Mouse (Mus musculus) small intestine, adult 2 months (tissue): ENCODE results near the gene Deaf1. TPM values are rescaled to one million over a fixed set of nuclear protein-coding genes. Genes with fewer than 3 reads are reported as not detected.
"Not testable (repeated sequence)": the region's sequence is repeated elsewhere in the genome, so short reads cannot be mapped to it uniquely, and the experiment has no call there.

ENCODE experiments used
- H3K27ac ChIP-seq: fragments of 200-500 bp; 2 replicates; pipeline ENCODE4 v1.5.1; 2012; ENCODE audit warnings: low read depth, low read length, control low read depth, inconsistent platforms; ENCODE audit not compliant: insufficient read depth
- H3K27me3 ChIP-seq: fragments of 200-500 bp; 2 replicates; pipeline ENCODE4 v1.6.1; 2012; ENCODE audit warnings: mild to moderate bottlenecking, moderate library complexity, low read length, inconsistent platforms; ENCODE audit not compliant: control insufficient read depth, insufficient read depth
- H3K36me3 ChIP-seq: fragments of 200-500 bp; 2 replicates; pipeline ENCODE4 v1.6.1; 2012; ENCODE audit warnings: mild to moderate bottlenecking, low read length, control low read depth, inconsistent platforms; ENCODE audit not compliant: control insufficient read depth, insufficient read depth
- H3K4me1 ChIP-seq: fragments of 200-500 bp; 2 replicates; pipeline ENCODE4 v1.6.1; 2012; ENCODE audit warnings: low read length, inconsistent platforms, mixed read lengths; ENCODE audit not compliant: control insufficient read depth, insufficient read depth, insufficient read length
- H3K4me3 ChIP-seq: fragments of 200-500 bp; 2 replicates; pipeline ENCODE4 v1.5.1; 2012; ENCODE audit warnings: low read depth, mild to moderate bottlenecking, control low read depth, inconsistent platforms, low read length, moderate library complexity
- CTCF ChIP-seq: fragments of 200-500 bp; IDR thresholded peaks from 2 replicates; pipeline ENCODE4 v1.5.1; 2012; ENCODE audit warnings: low read depth, mild to moderate bottlenecking, control low read depth, inconsistent platforms, low read length, moderate library complexity, mixed read lengths; ENCODE audit not compliant: insufficient replicate concordance, insufficient read length; ENCODE audit errors: extremely low read depth
- POLR2A ChIP-seq: fragments of 200-500 bp; IDR thresholded peaks from 2 replicates; pipeline ENCODE4 v1.6.1; 2012; ENCODE audit warnings: low read depth, mild to moderate bottlenecking, control low read depth, inconsistent platforms, low read length, moderate library complexity
- WGBS: fragments of 180-500 bp; shearing (Covaris S2); methylation state at CpG from one replicate; pipeline ENCODE4 v1.1.7; 2018; 5-methylcytosine and 5-hydroxymethylcytosine counted together
- polyA plus RNA-seq: library from polyadenylated mRNA; depleted of rRNA; stranded (reverse); fragments of >200 nt; gene quantifications from 2 replicates; pipeline ENCODE4 v1.2.3, GENCODE M21; 2012; rRNA removed

Deaf1 gene
- polyA plus RNA-seq, 1 experiment: 26.0 TPM

- peaks cover 12% of the 10 kb centered on the region for H3K4me1 ChIP-seq
- H3K27ac ChIP-seq: no peak overlapping the region
- TF ChIP-seq POLR2A (no peak), CTCF (no peak)
- WGBS: 85% methylated on average over 3 of the region's 3 CpGs
- H3K4me3 ChIP-seq: no peak overlapping the region
- H3K27me3 ChIP-seq: no peaks in the 10 kb centered on the region
- peaks cover 78% of the 10 kb centered on the region for H3K36me3 ChIP-seq
Observed at GRCm38 (mm10) chr7:141261480-141261879, 66.0 kb downstream of the Deaf1 start.

- Histone ChIP-seq H3K4me3 (no peak overlapping the region), H3K36me3 (peaks cover 77% of the 10 kb centered on the region), H3K27me3 (no peaks in the 10 kb centered on the region), H3K27ac (no peak overlapping the region), H3K4me1 (no peaks in the 10 kb centered on the region)
- no peak for TF ChIP-seq POLR2A
- TF ChIP-seq CTCF: no peak
- 89% methylated on average over 10 of the region's 10 CpGs for WGBS
Observed at GRCm38 (mm10) chr7:141256159-141256558, 71.3 kb downstream of the Deaf1 start.

GRCm38 (mm10) chr7:141250486-141250885, 77.0 kb downstream of the Deaf1 start:
- H3K27me3 ChIP-seq, H3K27ac ChIP-seq, H3K4me1 ChIP-seq, H3K4me3 ChIP-seq: not testable (repeated sequence)
- peaks cover 64% of the 10 kb centered on the region for H3K36me3 ChIP-seq
- 75% methylated on average over 4 of the region's 4 CpGs for WGBS

Other genes starting within 250 kb of the Deaf1 start
- 87.5 and 236 TPM in 2 replicates for gene Pkp3, start 249.5 kb downstream of the Deaf1 start, polyA plus RNA-seq
- gene Sigirr, start 227.1 kb downstream of the Deaf1 start, polyA plus RNA-seq: 19.8 and 38.3 TPM in 2 replicates
- gene Ano9, start 209.9 kb downstream of the Deaf1 start, polyA plus RNA-seq: 38.2 and 74.3 TPM in 2 replicates
- gene Ptdss2, start 205.3 kb downstream of the Deaf1 start, polyA plus RNA-seq: 17.5 and 26.3 TPM in 2 replicates
- gene Rnh1, start 154.8 kb downstream of the Deaf1 start, polyA plus RNA-seq: 113 and 162 TPM in 2 replicates
- 49.1 and 67.1 TPM in 2 replicates for gene Hras, start 133.7 kb downstream of the Deaf1 start, polyA plus RNA-seq
- gene Lrrc56, start 133.5 kb downstream of the Deaf1 start, polyA plus RNA-seq: 4.0 and 7.4 TPM in 2 replicates
- gene Lmntd2, start 113.6 kb downstream of the Deaf1 start, polyA plus RNA-seq: 4.9 and 8.1 TPM in 2 replicates
- 115 and 258 TPM in 2 replicates for gene Rassf7, start 111.8 kb downstream of the Deaf1 start, polyA plus RNA-seq
- 21.3 and 34.2 TPM in 2 replicates for gene Phrf1, start 98.9 kb downstream of the Deaf1 start, polyA plus RNA-seq
- 91.6 and 484 TPM in 2 replicates for gene Irf7, start 61.2 kb downstream of the Deaf1 start, polyA plus RNA-seq
- gene Cdhr5, start 50.9 kb downstream of the Deaf1 start, polyA plus RNA-seq: 536 and 1,345 TPM in 2 replicates
- gene Sct, start 48.6 kb downstream of the Deaf1 start, polyA plus RNA-seq: 337 and 777 TPM in 2 replicates
- 0.04 and 0.30 TPM in 2 replicates for gene Drd4, start 35.7 kb downstream of the Deaf1 start, polyA plus RNA-seq
- 11.1 and 23.7 TPM in 2 replicates for gene Tmem80, start within 50 bp of the Deaf1 start, polyA plus RNA-seq
- gene Eps8l2, start 11.2 kb upstream of the Deaf1 start, polyA plus RNA-seq: 279 and 528 TPM in 2 replicates
- gene Taldo1, start 64.5 kb upstream of the Deaf1 start, polyA plus RNA-seq: 191 and 473 TPM in 2 replicates
- 23.8 and 48.4 TPM in 2 replicates for gene Gatd1, start 86.4 kb upstream of the Deaf1 start, polyA plus RNA-seq
- 0.84 and 1.0 TPM in 2 replicates for gene Cend1, start 101.8 kb upstream of the Deaf1 start, polyA plus RNA-seq
- 104 and 488 TPM in 2 replicates for gene Slc25a22, start 110.2 kb upstream of the Deaf1 start, polyA plus RNA-seq
- 5.8 and 13.9 TPM in 2 replicates for gene Pidd1, start 116.3 kb upstream of the Deaf1 start, polyA plus RNA-seq
- gene Rplp2, start 119.7 kb upstream of the Deaf1 start, polyA plus RNA-seq: 287 and 441 TPM in 2 replicates
- gene Pnpla2, start 127.5 kb upstream of the Deaf1 start, polyA plus RNA-seq: 86.0 and 319 TPM in 2 replicates
- 32.6 and 57.1 TPM in 2 replicates for gene Cracr2b, start 133.4 kb upstream of the Deaf1 start, polyA plus RNA-seq
- 209 and 414 TPM in 2 replicates for gene Cd151, start 139.7 kb upstream of the Deaf1 start, polyA plus RNA-seq
- gene Polr2l, start 147.4 kb upstream of the Deaf1 start, polyA plus RNA-seq: 29.9 and 30.2 TPM in 2 replicates
- gene Tspan4, start 147.6 kb upstream of the Deaf1 start, polyA plus RNA-seq: 15.7 and 16.1 TPM in 2 replicates
- 21.5 and 30.7 TPM in 2 replicates for gene Chid1, start 212.2 kb upstream of the Deaf1 start, polyA plus RNA-seq
- gene Ap2a2, start 234.5 kb upstream of the Deaf1 start, polyA plus RNA-seq: 49.6 and 109 TPM in 2 replicates